Mouse (Mus musculus): ENCODE results near the gene Hist1h2af. TPM values are rescaled to one million over a fixed set of nuclear protein-coding genes. Genes with fewer than 3 reads are reported as not detected.

Gene Hist1h2af
- polyA plus RNA-seq, 1 experiment from 2014 or later, result not detected

GRCm38 (mm10) chr13:23518885-23519284, 14.8 kb upstream of the Hist1h2af start:
- Histone ChIP-seq H3K4me3 (ENCODE audit: low read length) (peak overlapping the region; percentile 45), H3K4me2 (ENCODE audit: low read length) (peak overlapping the region; percentile 78), H3K27ac (ENCODE audit: low read depth, low read length) (no peak overlapping the region), H3K4me1 (ENCODE audit: control insufficient read depth, insufficient read depth, low read depth, low read length) (peaks cover 2% of the 10 kb centered on the region; the same call in 1 of the 2 replicates), H3K9ac (ENCODE audit: low read depth, low read length) (no peak overlapping the region), H3K9me3 (ENCODE audit: control insufficient read depth, low read length) (no peaks in the 10 kb centered on the region), H3K27me3 (replicated peaks; ENCODE audit: control insufficient read depth, insufficient read depth, low read length) (no peaks in the 10 kb centered on the region), H3K36me3 (ENCODE audit: control insufficient read depth, insufficient read depth, low read length) (no peaks in the 10 kb centered on the region)
- ATAC-seq, result 0 out of 2 replicates have a peak, but pooled peaks have one; percentile 31
- WGBS, result 0% methylated on average over 6 of the region's 6 CpGs

- Histone ChIP-seq H3K36me3 (ENCODE audit: control insufficient read depth, insufficient read depth, low read length) (no peaks in the 10 kb centered on the region), H3K4me1 (ENCODE audit: control insufficient read depth, insufficient read depth, low read depth, low read length) (peaks cover 2% of the 10 kb centered on the region; the same call in 1 of the 2 replicates), H3K9ac (ENCODE audit: low read depth, low read length) (no peak overlapping the region), H3K4me3 (ENCODE audit: low read length) (peak overlapping the region; percentile 45), H3K27me3 (replicated peaks; ENCODE audit: control insufficient read depth, insufficient read depth, low read length) (no peaks in the 10 kb centered on the region), H3K27ac (ENCODE audit: low read depth, low read length) (no peak overlapping the region), H3K9me3 (ENCODE audit: control insufficient read depth, low read length) (no peaks in the 10 kb centered on the region), H3K4me2 (ENCODE audit: low read length) (peak overlapping the region; percentile 78)
- under 1% methylated on average over 10 of the region's 10 CpGs for WGBS
- peak; percentile 41 for ATAC-seq
Observed at GRCm38 (mm10) chr13:23519416-23519815, 14.3 kb upstream of the Hist1h2af start.

GRCm38 (mm10) chr13:23521703-23522102, 12.0 kb upstream of the Hist1h2af start:
- under 1% methylated on average over 14 of the region's 14 CpGs for WGBS
- no peak overlapping the region for H3K27ac ChIP-seq (ENCODE audit: low read depth, low read length)
- H3K9ac ChIP-seq (ENCODE audit: low read depth, low read length), result no peak overlapping the region
- peaks cover 2% of the 10 kb centered on the region; the same call in 1 of the 2 replicates for H3K4me1 ChIP-seq (ENCODE audit: control insufficient read depth, insufficient read depth, low read depth, low read length)
- ATAC-seq, result 0 out of 2 replicates have a peak, but pooled peaks have one; percentile 44
- no peaks in the 10 kb centered on the region for H3K9me3 ChIP-seq (ENCODE audit: control insufficient read depth, low read length)
- H3K27me3 ChIP-seq (replicated peaks; ENCODE audit: control insufficient read depth, insufficient read depth, low read length), result no peaks in the 10 kb centered on the region
- peak overlapping the region; percentile 47 for H3K4me2 ChIP-seq (ENCODE audit: low read length)
- H3K4me3 ChIP-seq (ENCODE audit: low read length), result 0 out of 2 replicates have a peak overlapping the region, but pooled peaks have one; percentile 14
- no peaks in the 10 kb centered on the region for H3K36me3 ChIP-seq (ENCODE audit: control insufficient read depth, insufficient read depth, low read length)

GRCm38 (mm10) chr13:23523976-23524375, 9.7 kb upstream of the Hist1h2af start:
- no peak for ATAC-seq
- 42% methylated on average over 5 of the region's 5 CpGs for WGBS
- Histone ChIP-seq H3K4me2 (ENCODE audit: low read length) (no peak overlapping the region), H3K4me3 (ENCODE audit: low read length) (no peak overlapping the region), H3K4me1 (ENCODE audit: control insufficient read depth, insufficient read depth, low read depth, low read length) (peaks cover 5% of the 10 kb centered on the region; the same call in 1 of the 2 replicates), H3K27me3 (replicated peaks; ENCODE audit: control insufficient read depth, insufficient read depth, low read length) (no peaks in the 10 kb centered on the region), H3K36me3 (ENCODE audit: control insufficient read depth, insufficient read depth, low read length) (no peaks in the 10 kb centered on the region), H3K27ac (ENCODE audit: low read depth, low read length) (no peak overlapping the region), H3K9ac (ENCODE audit: low read depth, low read length) (no peak overlapping the region), H3K9me3 (ENCODE audit: control insufficient read depth, low read length) (no peaks in the 10 kb centered on the region)

DNA sequence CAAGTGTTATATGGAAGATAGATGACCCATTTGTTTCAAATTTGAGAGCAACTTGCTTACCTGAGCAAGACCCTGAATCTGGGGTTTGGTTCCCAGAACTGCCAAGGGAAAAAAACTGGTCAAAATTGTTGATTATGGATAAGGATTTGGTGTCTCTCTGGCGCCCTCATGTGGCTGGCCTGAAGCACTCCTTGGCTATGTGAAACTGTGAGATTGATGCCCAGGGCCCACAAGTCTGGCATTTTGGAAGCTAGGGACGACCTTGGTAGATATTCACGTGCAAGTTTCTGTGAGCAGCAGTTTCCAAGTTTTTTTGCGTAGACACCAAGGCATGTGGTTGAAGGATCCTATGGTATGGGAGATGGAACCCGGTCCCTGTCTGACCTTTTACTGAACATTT, 9.1 kb upstream of the Hist1h2af start:
- WGBS, result 13% methylated on average over 5 of the region's 5 CpGs
- H3K27ac ChIP-seq (ENCODE audit: low read depth, low read length), result no peak overlapping the region
- H3K4me2 ChIP-seq (ENCODE audit: low read length), result peak overlapping the region; percentile 26
- H3K4me3 ChIP-seq (ENCODE audit: low read length), result 0 out of 2 replicates have a peak overlapping the region, but pooled peaks have one; percentile 6
- H3K9me3 ChIP-seq (ENCODE audit: control insufficient read depth, low read length), result no peaks in the 10 kb centered on the region
- H3K4me1 ChIP-seq (ENCODE audit: control insufficient read depth, insufficient read depth, low read depth, low read length), result peaks cover 5% of the 10 kb centered on the region; the same call in 1 of the 2 replicates
- peak; percentile 51 for ATAC-seq
- H3K27me3 ChIP-seq (replicated peaks; ENCODE audit: control insufficient read depth, insufficient read depth, low read length), result no peaks in the 10 kb centered on the region
- no peak overlapping the region; the same call in 1 of the 2 replicates for H3K9ac ChIP-seq (ENCODE audit: low read depth, low read length)
- H3K36me3 ChIP-seq (ENCODE audit: control insufficient read depth, insufficient read depth, low read length), result no peaks in the 10 kb centered on the region

DNA sequence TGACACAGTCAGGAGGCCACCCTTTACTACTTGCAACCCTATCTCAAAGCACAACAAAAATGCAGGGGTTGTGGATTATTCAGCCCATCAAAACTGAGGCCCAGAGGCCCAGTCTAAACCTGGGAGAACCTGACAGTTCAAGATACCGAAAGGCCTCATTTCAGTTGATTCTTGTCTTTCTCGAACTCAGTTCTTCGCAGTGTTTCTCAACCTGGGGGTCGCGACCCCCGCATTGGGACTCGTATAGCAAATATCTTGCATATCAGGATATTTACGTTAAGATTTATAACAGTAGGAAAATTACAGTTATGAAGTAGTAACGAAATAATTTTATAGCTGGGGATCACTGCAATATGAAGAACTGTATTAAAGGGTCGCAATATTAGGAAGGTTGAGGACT, 7.8 kb upstream of the Hist1h2af start:
- WGBS, result 2% methylated on average over 10 of the region's 10 CpGs
- Histone ChIP-seq H3K4me1 (ENCODE audit: control insufficient read depth, insufficient read depth, low read depth, low read length) (peaks cover 5% of the 10 kb centered on the region; the same call in 1 of the 2 replicates), H3K27me3 (replicated peaks; ENCODE audit: control insufficient read depth, insufficient read depth, low read length) (no peaks in the 10 kb centered on the region), H3K9ac (ENCODE audit: low read depth, low read length) (no peak overlapping the region), H3K27ac (ENCODE audit: low read depth, low read length) (no peak overlapping the region), H3K4me2 (ENCODE audit: low read length) (peak overlapping the region; percentile 54), H3K36me3 (ENCODE audit: control insufficient read depth, insufficient read depth, low read length) (no peaks in the 10 kb centered on the region), H3K9me3 (ENCODE audit: control insufficient read depth, low read length) (no peaks in the 10 kb centered on the region), H3K4me3 (ENCODE audit: low read length) (peak overlapping the region; percentile 45)
- ATAC-seq, result no peak

- H3K36me3 ChIP-seq (ENCODE audit: control insufficient read depth, insufficient read depth, low read length), result no peaks in the 10 kb centered on the region
- WGBS, result 0% methylated on average over 17 of the region's 17 CpGs
- H3K27ac ChIP-seq (ENCODE audit: low read depth, low read length), result peak overlapping the region; percentile 55
- H3K9me3 ChIP-seq (ENCODE audit: control insufficient read depth, low read length), result no peaks in the 10 kb centered on the region
- peak overlapping the region; percentile 56 for H3K9ac ChIP-seq (ENCODE audit: low read depth, low read length)
- H3K27me3 ChIP-seq (replicated peaks; ENCODE audit: control insufficient read depth, insufficient read depth, low read length), result no peaks in the 10 kb centered on the region
- H3K4me2 ChIP-seq (ENCODE audit: low read length), result peak overlapping the region; percentile 54
- peak; percentile 67 for ATAC-seq
- H3K4me3 ChIP-seq (ENCODE audit: low read length), result peak overlapping the region; percentile 45
- H3K4me1 ChIP-seq (ENCODE audit: control insufficient read depth, insufficient read depth, low read depth, low read length), result peaks cover 5% of the 10 kb centered on the region; the same call in 1 of the 2 replicates
Observed at GRCm38 (mm10) chr13:23526312-23526711, 7.4 kb upstream of the Hist1h2af start.

DNA sequence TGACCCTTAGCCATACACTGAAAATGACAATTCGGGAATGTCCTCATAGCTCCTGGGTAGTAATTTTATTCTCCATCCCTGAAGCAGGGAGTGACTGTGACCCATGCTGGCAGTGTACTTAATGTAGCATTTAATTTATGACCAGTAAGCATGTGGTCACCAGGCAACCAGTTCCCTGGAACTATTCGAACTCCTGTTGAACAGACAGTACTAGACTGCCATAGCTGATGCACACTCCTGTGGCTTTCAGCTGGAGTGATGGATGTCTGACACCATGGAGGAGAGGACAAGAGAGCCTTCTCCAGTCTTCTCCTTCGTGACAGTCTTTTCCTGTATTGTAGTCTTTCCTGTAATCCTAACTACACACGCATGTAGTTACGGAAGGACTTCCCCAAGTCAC, 4.7 kb upstream of the Hist1h2af start:
- no peak for ATAC-seq
- no peak overlapping the region for H3K9ac ChIP-seq (ENCODE audit: low read depth, low read length)
- no peaks in the 10 kb centered on the region for H3K36me3 ChIP-seq (ENCODE audit: control insufficient read depth, insufficient read depth, low read length)
- WGBS, result 57% methylated on average over 5 of the region's 5 CpGs
- H3K4me1 ChIP-seq (ENCODE audit: control insufficient read depth, insufficient read depth, low read depth, low read length), result peaks cover 22% of the 10 kb centered on the region
- no peak overlapping the region for H3K27ac ChIP-seq (ENCODE audit: low read depth, low read length)
- no peak overlapping the region for H3K4me3 ChIP-seq (ENCODE audit: low read length)
- H3K4me2 ChIP-seq (ENCODE audit: low read length), result no peak overlapping the region
- H3K9me3 ChIP-seq (ENCODE audit: control insufficient read depth, low read length), result no peaks in the 10 kb centered on the region
- H3K27me3 ChIP-seq (replicated peaks; ENCODE audit: control insufficient read depth, insufficient read depth, low read length), result no peaks in the 10 kb centered on the region

- H3K36me3 ChIP-seq (ENCODE audit: control insufficient read depth, insufficient read depth, low read length), result no peaks in the 10 kb centered on the region
- H3K9me3 ChIP-seq (ENCODE audit: control insufficient read depth, low read length), result no peaks in the 10 kb centered on the region
- no peak overlapping the region for H3K27ac ChIP-seq (ENCODE audit: low read depth, low read length)
- peak overlapping the region; percentile 61 for H3K4me2 ChIP-seq (ENCODE audit: low read length)
- peaks cover 26% of the 10 kb centered on the region for H3K4me1 ChIP-seq (ENCODE audit: control insufficient read depth, insufficient read depth, low read depth, low read length)
- H3K4me3 ChIP-seq (ENCODE audit: low read length), result peak overlapping the region; percentile 44
- 40% methylated on average over 2 of the region's 2 CpGs for WGBS
- no peak overlapping the region for H3K9ac ChIP-seq (ENCODE audit: low read depth, low read length)
- H3K27me3 ChIP-seq (replicated peaks; ENCODE audit: control insufficient read depth, insufficient read depth, low read length), result no peaks in the 10 kb centered on the region
- ATAC-seq, result no peak
Observed at GRCm38 (mm10) chr13:23529480-23530165, 4.1 kb upstream of the Hist1h2af start.
